Mouse (Mus musculus) MEL (cell line): ENCODE measurements around the gene Cnot8. TPM values are rescaled to one million over a fixed set of nuclear protein-coding genes. Genes with fewer than 3 reads are reported as not detected.

ENCODE experiments used
- DNase-seq: peaks from one replicate; pipeline ENCODE4 v3.0.0; 2011; ENCODE audit warnings: low read depth, low spot score
- H3K27ac ChIP-seq: 2 replicates; pipeline ENCODE4 v1.5.1; 2012; ENCODE audit warnings: low read depth, mild to moderate bottlenecking, control low read depth, low read length, moderate library complexity; ENCODE audit not compliant: control insufficient read depth
- H3K27me3 ChIP-seq, 2 experiments: fragments of 150-350 bp in 1 of 2; sonication (generic) in 1 of 2; 2 replicates each; pipeline ENCODE4 v1.6.1; 2012; ENCODE audit warnings: low read length in 2 of 2, mild to moderate bottlenecking in 2 of 2, improper control_type of control experiment in 1 of 2, moderate library complexity in 1 of 2; ENCODE audit not compliant: insufficient read depth in 2 of 2, control insufficient read depth in 1 of 2
- H3K36me3 ChIP-seq, 2 experiments: 2 replicates each; pipeline ENCODE4 v1.6.1; 2012 to 2014; ENCODE audit warnings: low read length in 2 of 2, improper control_type of control experiment in 1 of 2, inconsistent platforms in 1 of 2, mild to moderate bottlenecking in 1 of 2; ENCODE audit not compliant: insufficient read depth in 2 of 2, control insufficient read depth in 1 of 2
- H3K4me1 ChIP-seq, 2 experiments: fragments of 150-350 bp in 1 of 2; sonication (generic) in 1 of 2; 2 replicates each; pipeline ENCODE4 v1.6.1; 2012; ENCODE audit warnings: low read length in 2 of 2, improper control_type of control experiment in 1 of 2, mild to moderate bottlenecking in 1 of 2; ENCODE audit not compliant: insufficient read depth in 2 of 2, control insufficient read depth in 1 of 2
- H3K4me3 ChIP-seq, 2 experiments: fragments of 150-350 bp in 1 of 2; sonication (generic) in 1 of 2; 2 replicates each; pipeline ENCODE4 v1.5.1; 2012; ENCODE audit warnings: low read depth in 2 of 2, low read length in 2 of 2, mild to moderate bottlenecking in 2 of 2, moderate library complexity in 2 of 2, control low read depth in 1 of 2, improper control_type of control experiment in 1 of 2; ENCODE audit not compliant: control insufficient read depth in 1 of 2, insufficient read depth in 1 of 2
- H3K79me2 ChIP-seq: 2 replicates; pipeline ENCODE4 v1.6.1; 2012; ENCODE audit warnings: mild to moderate bottlenecking, low read length, moderate library complexity; ENCODE audit not compliant: control insufficient read depth, poor library complexity, insufficient read depth
- H3K9ac ChIP-seq: 2 replicates; pipeline ENCODE4 v1.6.1; 2012; ENCODE audit warnings: low read depth, mild to moderate bottlenecking, control low read depth, low read length, moderate library complexity; ENCODE audit not compliant: control insufficient read depth, poor library complexity, severe bottlenecking
- H3K9me3 ChIP-seq: fragments of 150-350 bp; sonication (generic); replicated peaks from 2 replicates; pipeline ENCODE4 v1.6.1; 2012; ENCODE audit warnings: mild to moderate bottlenecking, low read length, improper control_type of control experiment, moderate library complexity; ENCODE audit not compliant: insufficient read depth
- BHLHE40 ChIP-seq: IDR thresholded peaks from 2 replicates; pipeline ENCODE4 v1.6.1; 2012; ENCODE audit warnings: low read depth, mild to moderate bottlenecking, inconsistent platforms, low read length, improper control_type of control experiment, borderline replicate concordance
- CHD2 ChIP-seq: IDR thresholded peaks from 2 replicates; pipeline ENCODE4 v1.6.1; 2011; ENCODE audit warnings: low read length, improper control_type of control experiment
- E2F4 ChIP-seq: IDR thresholded peaks from 2 replicates; pipeline ENCODE4 v1.6.1; 2011; ENCODE audit warnings: low read depth, low read length, improper control_type of control experiment, borderline replicate concordance
- ELF1 ChIP-seq: IDR thresholded peaks from 2 replicates; pipeline ENCODE4 v1.6.1; 2014; ENCODE audit warnings: low read depth, mild to moderate bottlenecking, inconsistent platforms, low read length, improper control_type of control experiment, moderate library complexity
- GABPA ChIP-seq: IDR thresholded peaks from 2 replicates; pipeline ENCODE4 v1.6.1; 2012; ENCODE audit warnings: low read depth, mild to moderate bottlenecking, inconsistent platforms, low read length, improper control_type of control experiment, moderate library complexity
- KAT2A ChIP-seq: conservative IDR thresholded peaks from 2 replicates; pipeline ENCODE4 v1.6.1; 2012; ENCODE audit warnings: low read depth, low read length, improper control_type of control experiment, inconsistent platforms
- MEF2A ChIP-seq: IDR thresholded peaks from 2 replicates; pipeline ENCODE4 v1.6.1; 2014; ENCODE audit warnings: low read depth, mild to moderate bottlenecking, inconsistent platforms, low read length, improper control_type of control experiment; ENCODE audit not compliant: poor library complexity, insufficient replicate concordance, severe bottlenecking; ENCODE audit errors: extremely low read depth
- MYB ChIP-seq: IDR thresholded peaks from 2 replicates; pipeline ENCODE4 v1.6.1; 2011; ENCODE audit warnings: mild to moderate bottlenecking, low read depth, low read length, improper control_type of control experiment
- NRF1 ChIP-seq: IDR thresholded peaks from 2 replicates; pipeline ENCODE4 v1.6.1; 2014; ENCODE audit warnings: low read depth, mild to moderate bottlenecking, inconsistent platforms, low read length, improper control_type of control experiment, moderate library complexity; ENCODE audit not compliant: poor library complexity, insufficient read depth, severe bottlenecking
- POLR2AphosphoS2 ChIP-seq: IDR thresholded peaks from 2 replicates; pipeline ENCODE4 v1.6.1; 2011; ENCODE audit warnings: low read length, improper control_type of control experiment
- SIN3A ChIP-seq: IDR thresholded peaks from 2 replicates; pipeline ENCODE4 v1.6.1; 2012; ENCODE audit warnings: low read length, improper control_type of control experiment, inconsistent platforms
- TBP ChIP-seq: IDR thresholded peaks from 2 replicates; pipeline ENCODE4 v1.8.0; 2011; ENCODE audit warnings: low read depth, low read length, improper control_type of control experiment
- TCF12 ChIP-seq: IDR thresholded peaks from 2 replicates; pipeline ENCODE4 v1.6.1; 2014; ENCODE audit warnings: low read depth, mild to moderate bottlenecking, inconsistent platforms, low read length, improper control_type of control experiment, moderate library complexity
- UBTF ChIP-seq: IDR thresholded peaks from 2 replicates; pipeline ENCODE4 v1.6.1; 2012; ENCODE audit warnings: low read depth, mild to moderate bottlenecking, inconsistent platforms, low read length, improper control_type of control experiment, moderate library complexity, borderline replicate concordance; ENCODE audit not compliant: insufficient read depth
- ZMIZ1 ChIP-seq: IDR thresholded peaks from 2 replicates; pipeline ENCODE4 v1.6.1; 2012; ENCODE audit warnings: low read depth, mild to moderate bottlenecking, inconsistent platforms, low read length, improper control_type of control experiment, moderate library complexity
- ZNF384 ChIP-seq: IDR thresholded peaks from 2 replicates; pipeline ENCODE4 v1.6.1; 2012; ENCODE audit warnings: low read depth, mild to moderate bottlenecking, inconsistent platforms, low read length, improper control_type of control experiment
- polyA plus RNA-seq, 2 experiments: library from polyadenylated mRNA; stranded (reverse) in 1 of 2; unstranded in 1 of 2; fragments of >175 nt in 1 of 2; fragments of >200 nt in 1 of 2; gene quantifications; 2 replicates each; pipeline versions ENCODE4 v1.2.1 to v1.2.4; 2012; ENCODE audit warnings: low replicate concordance in 2 of 2, low read depth in 1 of 2; ENCODE audit not compliant: insufficient read length in 2 of 2, insufficient read depth in 1 of 2, missing spikeins in 1 of 2
- total RNA-seq: library from RNA; depleted of rRNA; stranded (reverse); fragments of 300-350 nt; gene quantifications from 2 replicates; pipeline ENCODE4 v1.2.3, GENCODE M21; 2012

Gene Cnot8
- total and polyA plus RNA-seq, 3 experiments = 52.9 to 70.3 TPM; not detected in 1

DNA sequence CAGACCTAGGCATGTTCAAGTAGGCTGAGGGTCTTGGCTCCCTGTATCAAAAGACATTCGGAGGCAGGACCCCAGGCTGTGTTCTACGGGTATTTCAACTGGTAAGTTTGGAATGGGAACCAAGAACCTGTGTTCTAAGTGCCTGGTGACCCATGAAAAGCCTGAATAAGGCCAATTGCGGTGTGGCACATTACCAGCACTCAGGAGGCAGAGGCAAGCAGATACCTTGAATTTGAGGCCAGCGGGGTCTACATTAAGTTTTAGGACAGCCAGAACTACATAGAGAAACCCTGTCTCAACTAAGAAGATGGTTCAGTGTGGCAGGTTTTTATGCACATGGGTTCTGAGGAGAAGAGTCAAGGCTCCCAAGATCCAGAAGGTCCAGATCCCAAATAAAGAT, 38.9 kb upstream of the Cnot8 start:
- TF ChIP-seq POLR2AphosphoS2 (peak; percentile 59), KAT2A (no peak)
- no peaks in the 10 kb centered on the region for H3K27me3 ChIP-seq

DNA sequence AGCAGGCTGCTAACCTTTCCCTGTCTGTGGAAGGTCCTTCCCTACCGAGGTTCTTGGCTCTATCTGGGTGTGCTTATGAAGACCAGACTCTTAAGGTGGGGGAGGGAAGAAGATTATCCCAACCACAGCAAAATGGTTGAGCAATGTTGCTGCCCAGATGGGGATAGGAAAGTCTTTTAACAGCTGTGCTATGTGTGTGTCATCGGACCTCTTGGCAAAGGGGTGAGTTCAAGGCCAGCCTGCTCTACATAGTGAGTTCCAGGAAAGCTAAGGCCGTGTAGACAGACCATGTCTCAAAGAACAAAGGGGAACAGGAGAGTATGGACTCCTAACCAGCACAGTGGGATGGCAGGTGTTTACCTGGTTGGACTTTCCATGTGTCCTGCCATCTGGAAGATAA, 31.0 kb upstream of the Cnot8 start:
- Histone ChIP-seq H3K9ac (no peak overlapping the region), H3K27ac (no peak overlapping the region), H3K27me3 (no peaks in the 10 kb centered on the region), H3K36me3 (no peaks in the 10 kb centered on the region), H3K4me1 (no peaks in the 10 kb centered on the region), H3K4me3 (no peak overlapping the region), H3K9me3 (no peaks in the 10 kb centered on the region), H3K79me2 (no peaks in the 10 kb centered on the region)
- TF ChIP-seq BHLHE40 (no peak), SIN3A (no peak), ZMIZ1 (no peak), GABPA (no peak), UBTF (no peak), ZNF384 (no peak), POLR2AphosphoS2 (no peak), CHD2 (no peak), ELF1 (no peak), TBP (no peak), MEF2A (no peak), KAT2A (no peak), E2F4 (no peak), NRF1 (no peak), MYB (no peak), TCF12 (no peak)
- DNase-seq = no peak

More for the DNA sequence above, 38.9 kb upstream of the Cnot8 start:
- Histone ChIP-seq H3K9ac (no peak overlapping the region), H3K4me1 (no peaks in the 10 kb centered on the region), H3K36me3 (peaks cover 0 to 5% of the 10 kb centered on the region in 2 experiments; a peak in 1 of 4 replicates), H3K27ac (no peak overlapping the region), H3K79me2 (no peaks in the 10 kb centered on the region), H3K4me3 (no peak overlapping the region), H3K9me3 (no peaks in the 10 kb centered on the region)
- no peak for DNase-seq
